Mouse (Mus musculus) limb, embryonic 14.5 days (tissue): Measurements from ENCODE around the gene Fam53a. TPM values are rescaled to one million over a fixed set of nuclear protein-coding genes. Genes with fewer than 3 reads are reported as not detected.

Experiments
- ATAC-seq: fragments of 200-750 bp; cut with Nextera tagmentation; 2 replicates; pipeline ENCODE4 v1.8.0; 2017; ENCODE audit warnings: low read depth, moderate number of reproducible peaks, moderate TSS enrichment; ENCODE audit not compliant: low FRiP score
- DNase-seq: peaks from one replicate; pipeline ENCODE4 v3.0.0-alpha.2; 2015; ENCODE audit warnings: low spot score
- H3K27ac ChIP-seq: fragments of 300-500 bp; sonication (generic); replicated peaks from 2 replicates; pipeline ENCODE4 v1.5.1; 2014; ENCODE audit warnings: low read depth, mild to moderate bottlenecking, low read length, moderate library complexity, mixed read lengths
- H3K27me3 ChIP-seq: fragments of 300-500 bp; sonication (generic); 2 replicates; pipeline ENCODE4 v1.6.1; 2014; ENCODE audit warnings: low read length, mixed read lengths; ENCODE audit not compliant: control insufficient read depth, insufficient read depth
- H3K36me3 ChIP-seq: fragments of 300-500 bp; sonication (generic); 2 replicates; pipeline ENCODE4 v1.6.1; 2014; ENCODE audit warnings: mild to moderate bottlenecking, low read length, moderate library complexity, mixed read lengths; ENCODE audit not compliant: control insufficient read depth, insufficient read depth
- H3K4me1 ChIP-seq: fragments of 300-500 bp; sonication (generic); 2 replicates; pipeline ENCODE4 v1.6.1; 2014; ENCODE audit warnings: antibody characterized with exemption, low read length, mixed read lengths; ENCODE audit not compliant: control insufficient read depth, insufficient read depth
- H3K4me2 ChIP-seq: fragments of 300-500 bp; sonication (generic); replicated peaks from 2 replicates; pipeline ENCODE4 v1.6.1; 2014; ENCODE audit warnings: low read depth, mild to moderate bottlenecking, low read length, moderate library complexity; ENCODE audit not compliant: severe bottlenecking
- H3K4me3 ChIP-seq: fragments of 300-500 bp; sonication (generic); replicated peaks from 2 replicates; pipeline ENCODE4 v1.5.1; 2014; ENCODE audit warnings: low read length
- H3K9ac ChIP-seq: fragments of 300-500 bp; sonication (generic); 2 replicates; pipeline ENCODE4 v1.6.1; 2014; ENCODE audit warnings: mild to moderate bottlenecking, low read depth, low read length, moderate library complexity; ENCODE audit not compliant: severe bottlenecking
- H3K9me3 ChIP-seq: fragments of 300-500 bp; sonication (generic); 2 replicates; pipeline ENCODE4 v1.6.1; 2016; ENCODE audit warnings: low read length; ENCODE audit not compliant: control insufficient read depth
- POLR2A ChIP-seq: fragments of 200-500 bp; IDR thresholded peaks from 2 replicates; pipeline ENCODE4 v1.8.0; 2012; ENCODE audit warnings: inconsistent platforms, mild to moderate bottlenecking, moderate library complexity, borderline replicate concordance; ENCODE audit not compliant: insufficient read depth, insufficient read length; ENCODE audit errors: extremely low read depth
- WGBS: fragments of 180-500 bp; shearing (Covaris S2); extraction: QIAGEN DNeasy Blood & Tissue Kit; methylation state at CpG from one replicate; pipeline ENCODE4 v1.1.7; 2014; 5-methylcytosine and 5-hydroxymethylcytosine counted together
- polyA plus RNA-seq, 2 experiments: library from polyadenylated mRNA; depleted of rRNA in 1 of 2; stranded (reverse) in 1 of 2; unstranded in 1 of 2; fragments of >200 nt; fragmentation: Nextera tagmentation in 1 of 2; extraction: Ambion mirVana in 1 of 2; gene quantifications; 2 replicates each; pipeline versions ENCODE4 v1.2.1 to v1.2.3; 2012 to 2014

Gene Fam53a
- polyA plus RNA-seq, 2 experiments, result 34.0 to 68.4 TPM

GRCm38 (mm10) chr5:33622671-33623070 is 6.8 kb downstream of the Fam53a start:
- H3K36me3 ChIP-seq, result peaks cover 15% of the 10 kb centered on the region
- H3K9ac ChIP-seq, result no peak overlapping the region
- DNase-seq (no peak), ATAC-seq (no peak)
- no peak overlapping the region for H3K4me2 ChIP-seq
- TF ChIP-seq POLR2A, result no peak
- no peak overlapping the region for H3K27ac ChIP-seq
- 84% methylated on average over 2 of the region's 2 CpGs for WGBS
- no peaks in the 10 kb centered on the region for H3K27me3 ChIP-seq
- peaks cover under 1% of the 10 kb centered on the region; the same call in 1 of the 2 replicates for H3K4me1 ChIP-seq
- H3K9me3 ChIP-seq, result no peaks in the 10 kb centered on the region
- H3K4me3 ChIP-seq, result no peak overlapping the region

GRCm38 (mm10) chr5:33614391-33614790 is 15.0 kb downstream of the Fam53a start:
- H3K9me3 ChIP-seq, result no peaks in the 10 kb centered on the region
- no peak overlapping the region for H3K9ac ChIP-seq
- no peak overlapping the region for H3K4me2 ChIP-seq
- H3K4me3 ChIP-seq, result no peak overlapping the region
- no peak for TF ChIP-seq POLR2A
- ATAC-seq, result no peak
- peaks cover 42% of the 10 kb centered on the region for H3K36me3 ChIP-seq
- no peak for DNase-seq
- H3K4me1 ChIP-seq, result no peaks in the 10 kb centered on the region
- H3K27ac ChIP-seq, result no peak overlapping the region
- no peaks in the 10 kb centered on the region for H3K27me3 ChIP-seq
- 95% methylated on average over 6 of the region's 6 CpGs for WGBS

- ATAC-seq (no peak), DNase-seq (no peak)
- Histone ChIP-seq H3K9ac (no peak overlapping the region), H3K27me3 (no peaks in the 10 kb centered on the region), H3K4me3 (no peak overlapping the region), H3K27ac (no peak overlapping the region), H3K4me1 (no peaks in the 10 kb centered on the region), H3K4me2 (no peak overlapping the region), H3K9me3 (no peaks in the 10 kb centered on the region), H3K36me3 (peaks cover 68% of the 10 kb centered on the region)
- WGBS, result 85% methylated on average over 1 of the region's 1 CpGs
- no peak for TF ChIP-seq POLR2A
Measured at GRCm38 (mm10) chr5:33611795-33612194, 17.6 kb downstream of the Fam53a start.

DNA sequence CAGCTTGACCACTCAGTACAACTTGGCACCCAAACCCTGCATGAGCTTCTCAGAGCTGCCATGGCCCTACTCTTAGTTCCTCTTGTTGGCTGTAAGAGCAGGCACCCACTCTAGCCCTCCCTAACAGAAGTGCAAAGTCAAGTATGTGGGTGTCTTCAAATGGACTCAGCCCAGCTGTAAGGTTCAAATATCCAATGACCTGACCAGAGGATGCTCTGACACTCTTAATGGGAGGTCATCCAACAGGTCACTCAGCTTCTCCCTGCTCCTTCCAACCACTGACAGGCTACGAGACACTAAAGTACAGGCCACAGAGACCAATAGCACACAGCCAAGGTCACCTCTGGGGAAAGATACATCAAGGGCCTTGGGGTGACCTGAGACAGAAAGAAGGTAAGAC is 20.2 kb downstream of the Fam53a start:
- Histone ChIP-seq H3K4me1 (no peaks in the 10 kb centered on the region), H3K4me2 (no peak overlapping the region), H3K9me3 (no peaks in the 10 kb centered on the region), H3K4me3 (no peak overlapping the region), H3K9ac (no peak overlapping the region), H3K36me3 (peaks cover 71% of the 10 kb centered on the region), H3K27ac (no peak overlapping the region), H3K27me3 (no peaks in the 10 kb centered on the region)
- TF ChIP-seq POLR2A, result no peak
- ATAC-seq, result no peak
- DNase-seq, result no peak
- 78% methylated on average over 1 of the region's 1 CpGs for WGBS

- no peak for DNase-seq
- no peak for TF ChIP-seq POLR2A
- WGBS, result 91% methylated on average over 13 of the region's 15 CpGs
- Histone ChIP-seq H3K9ac (no peak overlapping the region), H3K27me3 (no peaks in the 10 kb centered on the region), H3K9me3 (no peaks in the 10 kb centered on the region), H3K4me2 (no peak overlapping the region), H3K36me3 (peaks cover 64% of the 10 kb centered on the region), H3K4me3 (no peak overlapping the region), H3K4me1 (no peaks in the 10 kb centered on the region), H3K27ac (no peak overlapping the region)
- no peak for ATAC-seq
Measured at GRCm38 (mm10) chr5:33607434-33607833, 22.0 kb downstream of the Fam53a start.

DNA sequence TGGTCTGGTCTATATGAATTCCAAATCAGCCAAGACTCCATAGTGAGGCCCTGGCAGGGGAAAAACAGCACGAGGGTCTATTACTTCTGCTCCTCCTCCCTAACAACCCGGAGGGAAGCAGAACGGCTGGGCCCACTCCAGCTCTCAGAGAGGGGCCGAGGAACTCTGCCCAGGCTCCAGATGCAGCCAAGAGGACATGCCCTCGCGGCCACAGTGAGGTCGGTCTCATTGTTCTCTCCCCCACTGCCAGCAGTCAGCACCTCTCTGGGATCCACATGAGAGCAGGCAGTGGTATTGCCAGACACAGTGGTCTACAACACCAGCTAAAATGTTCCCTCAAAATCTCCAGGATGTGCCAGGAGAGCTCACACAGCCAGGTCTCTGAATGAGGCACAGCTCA is 22.8 kb downstream of the Fam53a start:
- Histone ChIP-seq H3K27ac (no peak overlapping the region), H3K4me1 (no peaks in the 10 kb centered on the region), H3K27me3 (no peaks in the 10 kb centered on the region), H3K9me3 (no peaks in the 10 kb centered on the region), H3K36me3 (peaks cover 56% of the 10 kb centered on the region), H3K4me3 (no peak overlapping the region), H3K4me2 (no peak overlapping the region), H3K9ac (no peak overlapping the region)
- 77% methylated on average over 7 of the region's 7 CpGs for WGBS
- ATAC-seq (no peak), DNase-seq (no peak)
- TF ChIP-seq POLR2A, result no peak
